Mouse (Mus musculus) embryonic facial prominence, embryonic 11.5 days (tissue): Measurements from ENCODE around the gene Hist1h4h. TPM values are rescaled to one million over a fixed set of nuclear protein-coding genes. Genes with fewer than 3 reads are reported as not detected.
"Not testable (repeated sequence)": the region's sequence is repeated elsewhere in the genome, so short reads cannot be mapped to it uniquely, and the experiment has no call there.

ENCODE experiments used
- ATAC-seq: fragments of 200-750 bp; cut with Nextera tagmentation; replicated peaks from 2 replicates; pipeline ENCODE4 v1.8.0; 2017; ENCODE audit warnings: low read depth; ENCODE audit not compliant: insufficient number of reproducible peaks, low FRiP score, low TSS enrichment
- DNase-seq: peaks from one replicate; pipeline ENCODE4 v3.0.0-alpha.2; 2015; ENCODE audit warnings: low spot score
- H3K27ac ChIP-seq: fragments of 300-500 bp; sonication (generic); replicated peaks from 2 replicates; pipeline ENCODE4 v1.5.1; 2014; ENCODE audit warnings: mild to moderate bottlenecking, low read depth, low read length, control low read depth
- H3K27me3 ChIP-seq: fragments of 300-500 bp; sonication (generic); 2 replicates; pipeline ENCODE4 v1.6.1; 2014; ENCODE audit warnings: mild to moderate bottlenecking, low read length, moderate library complexity, mixed read lengths; ENCODE audit not compliant: control insufficient read depth, insufficient read depth
- H3K36me3 ChIP-seq: fragments of 300-500 bp; sonication (generic); replicated peaks from 2 replicates; pipeline ENCODE4 v1.6.1; 2014; ENCODE audit warnings: low read depth, mild to moderate bottlenecking, low read length, moderate library complexity, mixed read lengths; ENCODE audit not compliant: control insufficient read depth, insufficient read depth
- H3K4me1 ChIP-seq: fragments of 300-500 bp; sonication (generic); 2 replicates; pipeline ENCODE4 v1.6.1; 2014; ENCODE audit warnings: low read length, mixed read lengths; ENCODE audit not compliant: control insufficient read depth, insufficient read depth
- H3K4me2 ChIP-seq: fragments of 300-500 bp; sonication (generic); 2 replicates; pipeline ENCODE4 v1.6.1; 2014; ENCODE audit warnings: low read depth, mild to moderate bottlenecking, control low read depth, low read length, moderate library complexity
- H3K4me3 ChIP-seq: fragments of 300-500 bp; sonication (generic); 2 replicates; pipeline ENCODE4 v1.5.1; 2014; ENCODE audit warnings: low read depth, low read length, control low read depth
- H3K9ac ChIP-seq: fragments of 300-500 bp; sonication (generic); replicated peaks from 2 replicates; pipeline ENCODE4 v1.6.1; 2014; ENCODE audit warnings: mild to moderate bottlenecking, control low read depth, low read length
- H3K9me3 ChIP-seq: fragments of 300-500 bp; sonication (generic); replicated peaks from 2 replicates; pipeline ENCODE4 v1.6.1; 2016; ENCODE audit warnings: mild to moderate bottlenecking, low read length, inconsistent platforms, mixed read lengths; ENCODE audit not compliant: control insufficient read depth
- WGBS: fragments of 180-500 bp; shearing (Covaris S2); extraction: QIAGEN DNeasy Blood & Tissue Kit; methylation state at CpG from one replicate; pipeline ENCODE4 v1.1.7; 2014; 5-methylcytosine and 5-hydroxymethylcytosine counted together
- polyA plus RNA-seq: library from polyadenylated mRNA; unstranded; fragments of >200 nt; fragmentation: Nextera tagmentation; extraction: Ambion mirVana; gene quantifications from 2 replicates; pipeline ENCODE4 v1.2.1, GENCODE M21; 2014

The Hist1h4h gene
- polyA plus RNA-seq, 1 experiment from 2014 or later, result 3.5 TPM

DNA sequence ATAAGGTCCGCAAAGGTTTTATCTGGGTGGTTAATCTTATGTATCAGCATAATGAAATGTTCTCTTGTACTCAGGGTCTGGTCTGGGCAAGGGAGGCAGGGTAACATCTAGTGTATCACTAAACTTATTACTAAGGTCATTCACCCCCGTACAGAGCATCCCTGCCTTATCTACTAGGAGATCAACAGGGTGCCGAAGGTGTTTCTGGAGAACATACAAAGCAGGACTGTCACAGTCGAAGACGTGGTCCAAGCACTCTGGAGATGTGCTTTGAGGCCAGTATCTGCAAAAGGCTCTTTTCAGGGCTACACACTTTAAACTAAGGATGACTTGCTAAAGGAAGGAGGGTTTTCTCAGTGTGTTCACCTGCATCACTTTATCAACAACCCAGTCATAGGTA is 15.8 kb downstream of the Hist1h4h start:
- no peak overlapping the region for H3K4me2 ChIP-seq
- H3K36me3 ChIP-seq, result no peaks in the 10 kb centered on the region
- no peak overlapping the region for H3K9ac ChIP-seq
- 86% methylated on average over 5 of the region's 5 CpGs for WGBS
- no peak overlapping the region for H3K27ac ChIP-seq
- no peaks in the 10 kb centered on the region for H3K27me3 ChIP-seq
- DNase-seq, result no peak
- no peaks in the 10 kb centered on the region for H3K4me1 ChIP-seq
- no peaks in the 10 kb centered on the region for H3K9me3 ChIP-seq
- H3K4me3 ChIP-seq, result no peak overlapping the region
- ATAC-seq, result no peak

DNA sequence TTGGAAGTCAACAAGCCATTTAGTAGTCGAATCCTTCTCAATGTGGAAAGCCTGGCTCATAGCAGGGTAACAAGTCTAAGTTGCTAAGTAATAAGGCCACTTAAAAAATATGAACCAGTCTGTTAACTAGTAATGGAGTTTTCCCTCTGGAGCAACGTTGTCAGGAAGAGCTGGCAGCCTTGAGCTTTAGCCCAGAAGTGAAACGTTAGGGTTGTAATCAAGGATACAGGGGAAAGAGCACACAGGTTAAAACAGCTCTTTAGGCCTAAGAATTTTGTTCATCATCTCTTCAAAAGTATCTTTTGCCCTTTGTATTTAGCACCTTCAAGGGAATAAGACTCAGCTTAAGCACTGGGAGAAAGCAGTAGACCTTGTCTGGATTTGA is 19.9 kb downstream of the Hist1h4h start:
- DNase-seq (peak; percentile 72), ATAC-seq (no peak)
- H3K4me1 ChIP-seq, result no peaks in the 10 kb centered on the region
- H3K27me3 ChIP-seq, result no peaks in the 10 kb centered on the region
- 6% methylated on average over 3 of the region's 3 CpGs for WGBS
- H3K4me3 ChIP-seq, result peak overlapping the region; percentile 40
- peak overlapping the region; percentile 65 for H3K9ac ChIP-seq
- H3K27ac ChIP-seq, result peak overlapping the region; percentile 92
- H3K9me3 ChIP-seq, result no peaks in the 10 kb centered on the region
- H3K36me3 ChIP-seq, result no peaks in the 10 kb centered on the region
- peak overlapping the region; percentile 50 for H3K4me2 ChIP-seq

DNA sequence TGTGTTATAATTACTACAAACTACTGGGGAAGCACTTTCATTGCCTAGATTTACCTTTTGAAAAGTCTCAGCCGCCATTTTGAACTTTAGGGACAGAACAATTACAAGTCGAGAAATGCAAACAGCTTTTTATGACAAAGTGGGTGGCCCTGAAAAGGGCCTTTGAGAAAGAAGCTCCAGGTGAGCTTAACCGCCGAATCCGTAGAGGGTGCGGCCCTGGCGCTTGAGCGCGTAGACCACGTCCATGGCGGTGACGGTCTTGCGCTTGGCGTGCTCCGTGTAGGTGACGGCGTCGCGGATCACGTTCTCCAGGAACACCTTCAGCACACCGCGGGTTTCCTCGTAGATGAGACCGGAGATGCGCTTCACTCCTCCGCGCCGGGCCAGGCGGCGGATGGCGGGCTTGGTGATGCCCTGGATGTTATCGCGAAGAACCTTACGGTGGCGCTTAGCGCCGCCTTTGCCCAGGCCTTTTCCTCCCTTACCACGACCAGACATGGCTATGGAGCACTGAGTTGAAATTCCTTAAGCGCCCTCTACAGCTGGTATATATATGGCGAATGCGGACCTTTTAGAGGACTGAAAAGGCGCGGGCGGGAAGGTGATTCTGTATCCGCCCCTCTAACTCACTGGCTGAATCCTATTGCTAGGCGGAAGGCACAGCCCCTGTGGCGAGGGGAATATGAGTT is 20.4 kb downstream of the Hist1h4h start, which contains the start of gene Hist1h4f:
Gene Hist1h4f (minus strand): TSS at position 503 of the 689 bp plus-strand sequence.
- peak; percentile 79 for ATAC-seq
- DNase-seq, result peak; percentile 96
- H3K9me3 ChIP-seq, H3K27me3 ChIP-seq, H3K4me1 ChIP-seq, H3K36me3 ChIP-seq: not testable (repeated sequence)
- under 1% methylated on average over 47 of the region's 47 CpGs for WGBS
- Histone ChIP-seq H3K4me3 (peak within 1 kb of the TSS; percentile 40), H3K27ac (peak within 1 kb of the TSS; percentile 92), H3K9ac (peak within 1 kb of the TSS; percentile 65), H3K4me2 (peak within 1 kb of the TSS; percentile 50)

DNA sequence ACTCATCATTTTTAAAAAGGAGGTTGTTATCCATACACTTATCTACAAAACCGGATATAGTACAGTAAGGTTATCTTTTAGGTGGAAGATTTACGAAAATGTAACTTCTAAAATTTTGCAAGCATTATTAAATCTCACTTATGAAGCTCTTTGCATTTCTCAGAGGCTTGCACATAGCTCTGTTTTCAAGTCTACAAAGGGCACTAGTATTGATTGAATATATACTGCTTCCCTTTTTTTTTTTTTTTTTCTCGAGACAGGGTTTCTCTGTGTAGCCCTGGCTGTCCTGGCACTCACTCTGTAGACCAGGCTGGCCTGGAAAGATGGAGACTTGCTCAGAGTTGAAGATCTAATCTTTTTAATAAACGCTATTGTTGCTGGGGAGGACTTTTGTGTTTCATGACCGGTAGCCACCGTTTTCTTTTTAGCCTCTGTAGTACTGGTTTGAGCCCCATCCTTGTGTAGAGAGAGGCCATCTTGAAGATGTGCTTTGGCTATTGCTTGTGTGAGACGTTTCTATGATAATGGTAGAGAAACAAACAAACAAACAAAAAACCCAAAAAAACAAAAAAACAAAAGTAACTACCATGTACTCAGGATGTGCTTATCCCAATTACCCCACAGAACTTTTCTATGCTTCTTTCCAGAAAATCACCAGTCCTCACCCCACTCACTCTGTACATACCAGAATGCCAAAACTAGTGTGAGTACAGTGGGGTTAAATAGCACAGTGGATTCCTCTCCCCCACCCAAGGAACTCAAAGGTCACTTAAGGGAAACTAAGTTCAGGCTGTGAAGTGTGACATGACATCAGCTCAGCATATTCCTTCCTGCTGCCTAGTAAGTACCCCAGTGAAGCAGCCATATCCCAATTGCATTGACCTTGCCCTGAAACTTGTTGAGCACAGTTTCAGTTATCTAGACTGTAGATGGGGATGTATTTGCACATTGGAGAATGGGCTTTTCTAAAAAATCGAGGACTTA is 21.4 kb downstream of the Hist1h4h start:
- peak; percentile 33 for DNase-seq
- H3K36me3 ChIP-seq, result no peaks in the 10 kb centered on the region
- H3K9ac ChIP-seq, result peak overlapping the region; percentile 65
- no peaks in the 10 kb centered on the region for H3K9me3 ChIP-seq
- H3K4me1 ChIP-seq, result no peaks in the 10 kb centered on the region
- H3K4me3 ChIP-seq, result peak overlapping the region; percentile 40; the same call in 1 of the 2 replicates
- H3K4me2 ChIP-seq, result peak overlapping the region; percentile 3; the same call in 1 of the 2 replicates
- H3K27ac ChIP-seq, result peak overlapping the region; percentile 92
- no peaks in the 10 kb centered on the region for H3K27me3 ChIP-seq
- WGBS, result 61% methylated on average over 8 of the region's 8 CpGs
- no peak for ATAC-seq

DNA sequence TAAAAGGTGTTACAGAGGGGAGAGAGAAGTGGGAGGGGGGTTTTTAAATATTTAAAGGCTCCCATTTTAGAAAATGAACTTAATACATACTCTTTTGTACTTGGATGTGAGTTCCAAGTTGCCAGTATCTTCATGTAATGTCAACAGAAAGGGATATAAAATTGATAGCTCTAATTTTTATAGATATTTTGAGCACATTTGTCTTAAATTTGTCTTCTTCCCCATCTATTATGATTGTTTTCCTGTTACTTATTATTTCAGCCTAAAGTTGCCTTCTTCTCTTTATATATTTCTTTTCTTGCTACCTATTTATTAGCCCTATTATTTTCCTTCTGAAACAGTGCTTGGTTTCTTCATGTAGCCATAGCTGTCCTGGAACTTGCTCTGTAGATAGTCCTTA is 22.1 kb downstream of the Hist1h4h start, which contains the start of gene Hist1h1d:
Gene Hist1h1d (plus strand): TSS at position 301 of the 400 bp plus-strand sequence.
- H3K4me2 ChIP-seq, result no peak within 1 kb of the TSS
- no peaks in the 10 kb centered on the region for H3K27me3 ChIP-seq
- no peak within 1 kb of the TSS for H3K4me3 ChIP-seq
- no peaks in the 10 kb centered on the region for H3K36me3 ChIP-seq
- H3K9ac ChIP-seq, result peak within 1 kb of the TSS; percentile 32; the same call in 1 of the 2 replicates
- no peak for ATAC-seq
- no peak for DNase-seq
- H3K9me3 ChIP-seq, result no peaks in the 10 kb centered on the region
- no peaks in the 10 kb centered on the region for H3K4me1 ChIP-seq
- H3K27ac ChIP-seq, result peak within 1 kb of the TSS; percentile 98

DNA sequence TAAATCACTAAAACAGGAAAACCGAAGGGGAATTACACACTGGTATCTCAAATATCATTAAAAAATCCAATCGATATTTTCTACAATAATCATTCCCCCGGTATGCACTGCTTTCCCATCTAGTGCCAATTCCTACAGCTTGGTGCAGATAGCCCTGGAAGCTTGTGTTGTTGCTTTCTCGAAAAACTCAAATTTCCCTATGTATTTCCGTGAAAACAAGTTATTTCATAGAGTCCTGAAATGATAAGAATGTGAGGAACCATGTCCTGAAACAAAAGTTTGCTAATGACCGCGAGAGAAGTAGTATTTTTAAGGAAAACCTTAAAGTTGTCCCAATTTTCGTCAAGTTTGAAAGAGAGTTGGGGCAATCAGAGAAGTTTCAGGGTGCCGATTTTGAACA is 23.5 kb downstream of the Hist1h4h start:
- Histone ChIP-seq H3K9me3 (no peaks in the 10 kb centered on the region), H3K36me3 (no peaks in the 10 kb centered on the region), H3K4me3 (peak overlapping the region; percentile 64), H3K4me1 (no peaks in the 10 kb centered on the region), H3K27me3 (no peaks in the 10 kb centered on the region), H3K4me2 (peak overlapping the region; percentile 80), H3K27ac (peak overlapping the region; percentile 98), H3K9ac (peak overlapping the region; percentile 80)
- WGBS, result 28% methylated on average over 9 of the region's 9 CpGs
- ATAC-seq (no peak), DNase-seq (no peak)

DNA sequence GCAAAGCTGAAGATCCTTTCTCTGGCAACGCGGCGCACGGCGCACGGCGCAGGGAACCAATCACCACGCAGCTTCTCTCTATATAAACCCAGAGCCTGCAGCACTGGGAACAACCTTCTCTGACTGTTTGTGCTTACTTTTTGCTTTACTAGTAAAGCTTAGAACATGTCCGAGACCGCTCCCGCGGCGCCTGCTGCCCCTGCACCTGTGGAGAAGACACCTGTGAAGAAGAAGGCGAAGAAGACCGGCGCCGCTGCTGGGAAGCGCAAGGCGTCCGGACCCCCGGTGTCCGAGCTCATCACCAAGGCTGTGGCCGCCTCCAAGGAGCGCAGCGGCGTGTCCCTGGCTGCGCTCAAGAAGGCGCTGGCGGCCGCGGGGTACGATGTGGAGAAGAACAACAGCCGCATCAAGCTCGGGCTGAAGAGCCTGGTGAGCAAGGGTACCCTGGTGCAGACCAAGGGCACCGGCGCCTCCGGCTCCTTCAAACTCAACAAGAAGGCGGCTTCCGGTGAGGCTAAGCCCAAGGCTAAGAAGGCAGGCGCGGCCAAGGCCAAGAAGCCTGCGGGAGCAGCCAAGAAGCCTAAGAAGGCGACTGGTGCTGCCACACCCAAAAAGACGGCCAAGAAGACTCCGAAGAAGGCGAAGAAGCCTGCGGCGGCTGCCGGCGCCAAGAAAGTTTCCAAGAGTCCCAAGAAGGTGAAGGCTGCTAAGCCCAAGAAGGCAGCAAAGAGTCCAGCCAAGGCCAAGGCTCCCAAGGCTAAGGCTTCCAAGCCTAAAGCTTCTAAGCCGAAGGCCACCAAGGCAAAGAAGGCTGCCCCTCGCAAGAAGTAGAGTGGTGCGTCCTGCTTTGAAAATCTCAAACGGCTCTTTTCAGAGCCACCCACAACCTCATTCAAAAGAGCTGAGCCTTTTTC is 24.3 kb downstream of the Hist1h4h start:
- under 1% methylated on average over 51 of the region's 54 CpGs for WGBS
- DNase-seq, result peak; percentile 94

More for the DNA sequence above, 24.3 kb downstream of the Hist1h4h start:
- Histone ChIP-seq H3K4me1 (no peaks in the 10 kb centered on the region), H3K4me2 (peak overlapping the region; percentile 80), H3K27ac (peak overlapping the region; percentile 98), H3K4me3 (peak overlapping the region; percentile 64), H3K36me3 (no peaks in the 10 kb centered on the region), H3K27me3 (no peaks in the 10 kb centered on the region), H3K9ac (peak overlapping the region; percentile 80), H3K9me3 (no peaks in the 10 kb centered on the region)
- ATAC-seq, result peak; percentile 88
